Mouse (Mus musculus): ENCODE data around the gene Plekha5. TPM values are rescaled to one million over a fixed set of nuclear protein-coding genes. Genes with fewer than 3 reads are reported as not detected.
A peak's percentile ranks its signal among the peaks of the same experiment; 100 is the strongest.

Gene Plekha5
- total and polyA plus RNA-seq, 2 experiments from 2014 or later = 24.2 to 28.8 TPM

- 91% methylated on average over 5 of the region's 5 CpGs for WGBS
- TF ChIP-seq CTCF (IDR thresholded peaks at IDR 0.05) = no peak
- ATAC-seq (ENCODE audit: low FRiP score) = no peak
These were observed 47.9 kb downstream of the Plekha5 start for GRCm38 (mm10) chr6:140471751-140472150.

DNA sequence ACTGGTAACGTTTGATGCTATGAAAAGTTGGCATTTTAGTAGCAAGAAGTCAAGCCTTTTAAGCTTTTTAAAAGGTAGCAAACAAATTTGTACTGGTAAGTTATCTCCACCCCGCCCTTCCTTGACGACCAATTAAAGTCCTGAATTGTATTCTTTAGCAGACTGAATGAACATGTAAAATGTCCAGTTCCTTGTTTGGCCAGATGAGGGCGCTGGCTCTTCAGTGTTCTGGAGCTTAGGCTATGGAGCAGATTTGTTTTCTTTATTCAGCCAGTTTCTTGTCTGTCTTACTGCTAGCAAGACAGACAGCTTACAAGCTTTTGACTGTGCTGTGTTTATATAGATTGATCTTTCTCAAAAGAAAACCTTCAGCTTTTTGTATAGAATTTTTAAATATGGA is 48.5 kb downstream of the Plekha5 start:
- peak; percentile 80 for TF ChIP-seq CTCF (IDR thresholded peaks at IDR 0.05)
- WGBS = 58% methylated on average over 4 of the region's 4 CpGs

More at GRCm38 (mm10) chr6:140471751-140472150, 47.9 kb downstream of the Plekha5 start:
- Histone ChIP-seq H3K4me3 (ENCODE audit: low read depth, low read length) (no peak overlapping the region), H3K4me2 (ENCODE audit: low read depth, low read length, poor library complexity, severe bottlenecking) (no peak overlapping the region), H3K36me3 (ENCODE audit: insufficient read depth, low read length) (no peaks in the 10 kb centered on the region), H3K27ac (ENCODE audit: low read depth, low read length) (no peak overlapping the region), H3K9me3 (ENCODE audit: low read length) (no peaks in the 10 kb centered on the region), H3K27me3 (ENCODE audit: insufficient read depth, low read length) (no peaks in the 10 kb centered on the region), H3K4me1 (ENCODE audit: insufficient read depth, low read length) (no peaks in the 10 kb centered on the region), H3K9ac (replicated peaks; ENCODE audit: low read length, poor library complexity, severe bottlenecking) (no peak overlapping the region)
- DNase-seq (ENCODE audit: low spot score) = no peak

DNA sequence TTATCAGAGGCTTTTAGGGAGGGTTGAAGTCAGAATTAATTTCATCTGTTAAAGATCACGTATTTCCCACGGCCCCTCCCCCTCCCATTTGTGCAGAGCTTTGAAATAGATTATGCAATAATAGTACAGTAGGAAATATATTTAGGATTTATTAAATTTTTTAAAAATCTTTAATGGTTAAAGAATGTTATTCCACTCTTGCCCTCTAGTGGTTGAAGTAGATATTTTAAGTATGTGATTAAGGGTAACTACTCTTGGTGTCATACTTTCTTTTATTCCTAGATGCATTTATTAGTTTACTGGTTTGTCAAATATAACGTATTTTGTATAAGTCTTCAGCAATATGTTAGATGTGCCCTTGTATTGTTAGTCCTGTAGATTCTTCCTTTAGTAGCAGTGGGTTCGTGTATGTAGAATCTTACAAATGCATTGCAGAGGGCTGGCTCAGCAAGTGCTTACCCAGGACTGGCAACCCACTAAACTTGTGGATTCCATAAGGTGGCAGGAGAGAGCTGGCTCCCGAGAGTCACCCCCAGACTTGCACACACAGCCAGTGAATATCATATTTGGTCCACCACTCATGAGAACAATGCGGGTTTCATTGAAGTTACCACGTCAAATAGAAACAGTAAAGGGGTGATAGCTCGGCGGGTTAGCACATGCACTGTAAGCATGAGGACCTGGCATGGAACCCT is 51.7 kb downstream of the Plekha5 start:
- peaks cover 4% of the 10 kb centered on the region; the same call in 1 of the 2 replicates for H3K4me1 ChIP-seq (ENCODE audit: insufficient read depth, low read length)
- H3K9ac ChIP-seq (replicated peaks; ENCODE audit: low read length, poor library complexity, severe bottlenecking) = no peak overlapping the region
- no peak overlapping the region for H3K4me3 ChIP-seq (ENCODE audit: low read depth, low read length)
- no peak overlapping the region for H3K4me2 ChIP-seq (ENCODE audit: low read depth, low read length, poor library complexity, severe bottlenecking)
- DNase-seq (ENCODE audit: low spot score) (no peak), ATAC-seq (ENCODE audit: low FRiP score) (no peak)
- no peaks in the 10 kb centered on the region for H3K36me3 ChIP-seq (ENCODE audit: insufficient read depth, low read length)
- no peaks in the 10 kb centered on the region for H3K27me3 ChIP-seq (ENCODE audit: insufficient read depth, low read length)
- no peak overlapping the region for H3K27ac ChIP-seq (ENCODE audit: low read depth, low read length)
- TF ChIP-seq CTCF (IDR thresholded peaks at IDR 0.05) = peak; percentile 55
- WGBS = 85% methylated on average over 9 of the region's 9 CpGs
- no peaks in the 10 kb centered on the region for H3K9me3 ChIP-seq (ENCODE audit: low read length)

More for the DNA sequence above, 48.5 kb downstream of the Plekha5 start:
- H3K27me3 ChIP-seq (ENCODE audit: insufficient read depth, low read length) = no peaks in the 10 kb centered on the region
- H3K9ac ChIP-seq (replicated peaks; ENCODE audit: low read length, poor library complexity, severe bottlenecking) = no peak overlapping the region
- no peaks in the 10 kb centered on the region for H3K4me1 ChIP-seq (ENCODE audit: insufficient read depth, low read length)
- H3K36me3 ChIP-seq (ENCODE audit: insufficient read depth, low read length) = no peaks in the 10 kb centered on the region
- DNase-seq (ENCODE audit: low spot score) (peak; percentile 73), ATAC-seq (ENCODE audit: low FRiP score) (no peak)
- no peak overlapping the region for H3K4me3 ChIP-seq (ENCODE audit: low read depth, low read length)
- H3K4me2 ChIP-seq (ENCODE audit: low read depth, low read length, poor library complexity, severe bottlenecking) = no peak overlapping the region
- no peak overlapping the region for H3K27ac ChIP-seq (ENCODE audit: low read depth, low read length)
- H3K9me3 ChIP-seq (ENCODE audit: low read length) = no peaks in the 10 kb centered on the region

DNA sequence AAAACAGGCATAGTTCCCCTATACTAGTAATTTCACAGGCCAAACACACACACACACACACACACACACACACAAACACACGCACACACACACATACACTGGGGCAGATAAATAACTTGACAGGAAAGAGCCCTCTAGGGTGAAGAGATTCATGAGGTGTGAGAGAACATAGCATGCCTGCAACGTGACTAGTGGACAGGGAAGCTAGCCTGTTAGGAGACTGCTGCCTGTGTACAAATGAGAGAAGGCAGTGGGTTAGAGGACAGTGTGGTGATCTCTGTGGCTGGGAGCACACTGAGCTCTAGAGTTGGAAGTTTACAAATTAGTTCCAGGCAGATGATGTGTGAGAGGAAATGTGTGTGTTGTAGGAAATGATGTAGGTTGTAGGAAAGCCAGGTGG is 53.1 kb downstream of the Plekha5 start:
- DNase-seq (ENCODE audit: low spot score) = no peak
- no peak overlapping the region for H3K4me2 ChIP-seq (ENCODE audit: low read depth, low read length, poor library complexity, severe bottlenecking)
- no peak overlapping the region for H3K4me3 ChIP-seq (ENCODE audit: low read depth, low read length)
- H3K36me3 ChIP-seq (ENCODE audit: insufficient read depth, low read length) = no peaks in the 10 kb centered on the region
- ATAC-seq (ENCODE audit: low FRiP score) = no peak
- WGBS = 54% methylated on average over 2 of the region's 2 CpGs
- H3K9me3 ChIP-seq (ENCODE audit: low read length) = no peaks in the 10 kb centered on the region
- no peak overlapping the region for H3K27ac ChIP-seq (ENCODE audit: low read depth, low read length)
- TF ChIP-seq CTCF (IDR thresholded peaks at IDR 0.05) = no peak
- no peaks in the 10 kb centered on the region for H3K27me3 ChIP-seq (ENCODE audit: insufficient read depth, low read length)
- H3K4me1 ChIP-seq (ENCODE audit: insufficient read depth, low read length) = peaks cover 4% of the 10 kb centered on the region; the same call in 1 of the 2 replicates
- no peak overlapping the region for H3K9ac ChIP-seq (replicated peaks; ENCODE audit: low read length, poor library complexity, severe bottlenecking)

- Histone ChIP-seq H3K27ac (ENCODE audit: low read depth, low read length) (no peak overlapping the region), H3K27me3 (ENCODE audit: insufficient read depth, low read length) (no peaks in the 10 kb centered on the region), H3K4me1 (ENCODE audit: insufficient read depth, low read length) (peaks cover 4% of the 10 kb centered on the region; the same call in 1 of the 2 replicates), H3K4me3 (ENCODE audit: low read depth, low read length) (no peak overlapping the region), H3K36me3 (ENCODE audit: insufficient read depth, low read length) (no peaks in the 10 kb centered on the region), H3K4me2 (ENCODE audit: low read depth, low read length, poor library complexity, severe bottlenecking) (no peak overlapping the region), H3K9me3 (ENCODE audit: low read length) (no peaks in the 10 kb centered on the region), H3K9ac (replicated peaks; ENCODE audit: low read length, poor library complexity, severe bottlenecking) (no peak overlapping the region)
- 60% methylated on average over 7 of the region's 7 CpGs for WGBS
- TF ChIP-seq CTCF (IDR thresholded peaks at IDR 0.05) = no peak
- no peak for ATAC-seq (ENCODE audit: low FRiP score)
- no peak for DNase-seq (ENCODE audit: low spot score)
These were observed 54.2 kb downstream of the Plekha5 start for GRCm38 (mm10) chr6:140478031-140478430.

- H3K9ac ChIP-seq (replicated peaks; ENCODE audit: low read length, poor library complexity, severe bottlenecking) = no peak overlapping the region
- H3K27ac ChIP-seq (ENCODE audit: low read depth, low read length) = no peak overlapping the region
- no peaks in the 10 kb centered on the region for H3K27me3 ChIP-seq (ENCODE audit: insufficient read depth, low read length)
- ATAC-seq (ENCODE audit: low FRiP score) (no peak), DNase-seq (ENCODE audit: low spot score) (no peak)
- H3K4me1 ChIP-seq (ENCODE audit: insufficient read depth, low read length) = peaks cover 5% of the 10 kb centered on the region; the same call in 1 of the 2 replicates
- 70% methylated on average over 5 of the region's 5 CpGs for WGBS
- no peak overlapping the region for H3K4me2 ChIP-seq (ENCODE audit: low read depth, low read length, poor library complexity, severe bottlenecking)
- no peak overlapping the region for H3K4me3 ChIP-seq (ENCODE audit: low read depth, low read length)
- no peaks in the 10 kb centered on the region for H3K9me3 ChIP-seq (ENCODE audit: low read length)
- no peak for TF ChIP-seq CTCF (IDR thresholded peaks at IDR 0.05)
- H3K36me3 ChIP-seq (ENCODE audit: insufficient read depth, low read length) = no peaks in the 10 kb centered on the region
These were observed 55.1 kb downstream of the Plekha5 start for GRCm38 (mm10) chr6:140478943-140479342.
